Mouse (Mus musculus): Measurements from ENCODE around the gene Emp3.
A peak's percentile ranks its signal among the peaks of the same experiment; 100 is the strongest.
"Not testable (repeated sequence)": the region's sequence is repeated elsewhere in the genome, so short reads cannot be mapped to it uniquely, and the experiment has no call there.

Gene Emp3

DNA sequence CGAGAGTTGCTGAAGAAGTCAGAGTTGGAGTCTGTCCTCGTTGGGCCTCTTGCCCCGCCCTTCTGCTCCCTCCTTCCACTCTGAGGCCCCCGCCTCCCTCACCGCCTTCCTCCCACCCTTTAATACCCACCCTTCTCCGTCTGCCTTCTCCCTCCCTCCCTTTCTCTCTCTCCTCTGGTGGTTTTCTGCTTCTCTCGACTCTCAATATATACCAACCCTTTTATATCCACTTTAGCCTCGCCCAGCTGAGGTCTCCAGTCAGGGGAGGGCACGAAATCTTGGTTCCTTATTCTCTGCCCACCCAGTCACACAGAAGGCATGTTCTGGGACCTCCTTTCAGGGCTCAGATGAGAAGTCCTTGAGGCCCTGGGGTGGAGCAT, at the start of gene Emp3:
TSS of gene Emp3 (minus strand) at position 163 of the 380 bp plus-strand sequence.
- no peak for DNase-seq

DNA sequence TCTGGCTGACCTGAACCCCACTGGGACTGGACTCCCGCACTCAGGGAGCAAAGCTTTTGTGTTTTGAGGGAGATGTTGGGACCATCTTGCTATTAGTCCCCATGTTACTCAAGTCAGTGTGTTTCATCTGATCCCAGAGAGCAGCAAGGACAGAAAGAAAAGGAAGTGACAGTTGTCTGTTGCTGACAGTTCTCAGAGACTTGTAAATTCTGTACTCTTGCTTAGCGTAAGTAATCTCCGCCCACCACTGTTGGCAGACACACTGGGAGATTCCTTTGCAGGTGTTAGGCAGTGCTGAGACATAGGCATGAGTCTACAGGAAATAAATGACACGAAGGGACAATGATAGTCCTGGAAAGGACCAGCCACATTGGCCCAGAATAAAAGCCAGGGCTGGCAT, 35.4 kb upstream of the Emp3 start:
- DNase-seq, result no peak

DNA sequence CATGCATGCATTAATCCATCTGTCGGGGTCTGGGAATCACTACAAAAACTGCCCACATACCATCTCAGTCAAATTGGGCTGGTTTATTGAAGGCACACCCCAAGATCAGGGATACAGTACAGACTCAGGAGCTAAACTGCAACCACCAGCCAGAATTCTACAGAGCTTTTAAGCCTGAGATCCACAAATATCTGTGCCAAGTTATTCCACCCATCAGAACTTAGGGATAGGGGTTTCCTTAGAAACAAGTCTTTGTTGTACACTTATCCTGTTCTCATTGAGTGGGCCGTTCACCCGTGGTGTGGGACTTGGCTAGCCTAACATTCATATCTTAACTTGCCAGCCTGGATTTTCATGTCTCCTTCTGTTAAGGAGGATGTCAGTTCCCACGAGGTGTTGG, 27.9 kb upstream of the Emp3 start:
- DNase-seq, result no peak

DNA sequence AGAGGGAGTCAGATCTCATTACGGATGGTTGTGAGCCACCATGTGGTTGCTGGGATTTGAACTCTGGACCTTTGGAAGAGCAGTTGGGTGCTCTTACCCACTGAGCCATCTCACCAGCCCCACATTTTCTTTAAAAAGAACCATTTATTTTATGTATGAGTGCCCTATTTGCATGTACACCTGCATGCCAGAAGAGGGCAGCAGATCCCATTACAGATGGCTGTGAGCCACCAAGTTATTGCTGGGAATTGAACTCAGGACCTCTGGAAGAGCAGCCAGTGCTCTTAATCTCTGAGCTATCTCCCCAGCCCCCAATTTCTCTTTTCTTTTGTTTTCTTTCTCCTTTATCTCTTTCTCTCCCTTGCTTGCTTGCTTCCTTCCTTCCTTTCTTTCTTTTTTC, 22.1 kb upstream of the Emp3 start:
- DNase-seq, result not testable (repeated sequence)

DNA sequence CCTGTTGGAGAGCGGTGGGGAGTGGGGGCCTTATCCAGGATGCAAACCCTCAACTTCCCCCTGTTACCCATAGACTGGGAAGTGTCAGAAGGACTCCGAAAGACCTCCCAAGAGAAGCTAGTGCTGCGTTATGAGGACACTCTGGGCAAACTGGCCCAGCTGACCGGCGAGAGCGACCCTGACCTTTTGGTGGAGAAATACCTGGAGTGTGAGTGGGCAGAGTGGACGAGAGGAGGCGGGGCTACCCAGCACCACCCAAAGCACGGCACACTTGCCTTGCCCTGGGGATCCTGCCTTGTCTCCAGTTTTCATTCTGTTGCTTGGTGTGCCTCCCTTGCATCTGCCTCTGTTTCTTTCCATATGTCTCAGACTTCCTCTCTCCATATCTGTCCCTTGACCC, 20.8 kb upstream of the Emp3 start:
- DNase-seq, result no peak

DNA sequence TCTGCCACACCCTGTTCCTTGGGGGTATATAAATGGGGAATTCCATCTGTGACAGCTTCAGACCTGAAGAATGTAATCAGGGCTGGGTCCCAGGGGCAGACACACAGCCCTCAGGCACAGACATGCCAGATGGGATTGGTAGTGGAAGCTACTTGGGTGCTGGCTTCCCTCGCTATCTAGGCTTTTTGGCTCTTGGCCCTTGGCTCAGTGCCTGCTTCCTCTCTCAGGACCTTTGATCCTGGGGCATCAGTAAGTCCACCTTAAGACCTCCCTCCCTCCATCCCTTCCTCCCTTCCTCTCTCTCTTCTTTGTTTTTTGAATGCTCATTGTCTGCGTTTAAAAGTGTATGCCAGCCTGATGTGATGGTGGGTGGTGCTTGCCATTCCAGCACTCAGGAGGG, 18.6 kb upstream of the Emp3 start:
- DNase-seq, result peak; percentile 44

DNA sequence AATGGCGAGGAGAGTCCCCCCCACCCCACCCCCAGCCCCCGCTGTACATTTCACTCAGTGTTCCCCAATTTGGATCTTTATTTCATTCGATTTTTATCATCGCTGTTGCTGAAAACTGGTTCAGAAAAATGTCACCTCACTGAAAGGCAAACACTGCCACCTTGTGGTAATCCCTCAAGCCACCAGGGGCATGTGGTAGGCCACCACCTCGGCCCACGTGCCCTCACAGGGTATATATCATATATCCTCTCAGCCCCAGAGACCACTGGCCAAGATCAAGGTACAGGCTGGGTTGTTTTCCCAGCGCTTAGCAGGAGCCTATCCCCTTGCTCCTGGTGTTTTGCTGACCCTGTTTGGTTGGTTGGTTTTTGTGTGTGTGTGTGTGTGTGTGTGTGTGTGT, 13.9 kb upstream of the Emp3 start:
- DNase-seq, result peak; percentile 68

DNA sequence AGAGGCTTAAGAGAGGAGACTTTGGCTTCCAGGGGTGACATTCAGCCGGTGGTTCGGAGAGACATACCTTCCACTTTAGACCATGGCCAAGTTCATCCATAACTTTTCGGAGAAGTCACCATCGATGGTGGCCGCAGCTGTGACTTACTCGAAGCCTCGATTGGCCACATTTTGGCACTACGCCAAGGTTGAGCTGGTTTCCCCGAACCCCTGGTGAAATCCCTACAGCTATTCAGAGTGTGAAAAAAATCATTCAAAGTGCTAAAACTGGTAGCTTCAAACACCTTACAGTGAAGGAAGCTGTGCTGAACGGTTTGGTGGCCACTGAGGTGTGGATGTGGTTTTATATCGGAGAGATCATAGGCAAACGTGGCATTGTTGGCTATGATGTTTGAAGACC, 12.6 kb upstream of the Emp3 start:
- DNase-seq, result not testable (repeated sequence)

DNA sequence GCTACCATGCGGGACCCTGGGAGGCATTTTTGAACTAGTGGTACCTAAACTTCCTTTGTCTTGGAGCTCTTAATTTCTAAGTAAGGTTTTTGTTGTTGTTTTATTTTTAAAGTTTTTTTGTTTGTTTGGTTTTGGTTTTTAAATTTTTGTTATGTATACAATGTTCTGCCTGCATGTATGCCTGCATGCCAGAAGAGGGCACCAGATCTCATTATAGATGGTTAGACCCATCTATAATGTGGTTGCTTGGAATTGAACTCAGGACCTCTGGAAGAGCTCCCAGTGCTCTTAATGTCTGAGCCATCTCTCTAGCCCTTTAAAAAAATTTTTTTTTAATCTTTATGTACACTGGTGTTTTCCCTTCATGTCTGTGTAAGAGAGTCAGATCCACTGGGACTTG, 8.5 kb upstream of the Emp3 start:
- no peak for DNase-seq

DNA sequence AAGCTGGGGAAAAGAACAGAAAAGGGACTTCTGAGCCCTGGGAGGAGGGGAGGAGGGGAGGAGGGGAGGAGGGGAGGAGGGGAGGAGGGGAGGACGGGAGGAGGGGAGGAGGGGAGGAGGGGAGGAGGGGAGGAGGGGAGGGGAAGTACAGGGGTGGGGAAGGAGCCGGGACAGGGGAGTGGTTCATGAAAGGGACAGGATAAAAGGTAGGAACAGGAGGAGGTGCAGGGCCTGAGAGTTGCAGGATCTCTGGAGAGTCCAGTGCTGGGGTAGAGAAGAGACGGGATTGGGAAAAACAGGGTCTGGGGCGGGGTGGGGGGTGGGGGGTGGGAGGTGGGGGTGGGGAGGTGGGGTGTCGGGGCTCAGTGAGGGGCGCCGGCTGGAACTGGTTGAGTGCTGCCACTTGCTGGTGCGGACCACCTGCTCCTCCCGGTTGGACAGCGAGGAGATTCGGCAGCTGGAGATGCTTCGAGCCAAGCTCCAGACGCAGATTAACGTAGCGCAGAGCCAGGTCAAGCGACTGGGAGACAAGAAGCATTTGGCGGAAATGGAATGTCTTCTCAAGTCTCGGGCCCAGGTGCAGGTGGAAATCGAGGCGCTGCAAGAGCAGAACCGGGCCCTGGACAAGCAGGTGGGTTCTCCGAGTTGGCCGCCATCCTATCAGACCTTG, 7.6 kb upstream of the Emp3 start:
- DNase-seq, result no peak

DNA sequence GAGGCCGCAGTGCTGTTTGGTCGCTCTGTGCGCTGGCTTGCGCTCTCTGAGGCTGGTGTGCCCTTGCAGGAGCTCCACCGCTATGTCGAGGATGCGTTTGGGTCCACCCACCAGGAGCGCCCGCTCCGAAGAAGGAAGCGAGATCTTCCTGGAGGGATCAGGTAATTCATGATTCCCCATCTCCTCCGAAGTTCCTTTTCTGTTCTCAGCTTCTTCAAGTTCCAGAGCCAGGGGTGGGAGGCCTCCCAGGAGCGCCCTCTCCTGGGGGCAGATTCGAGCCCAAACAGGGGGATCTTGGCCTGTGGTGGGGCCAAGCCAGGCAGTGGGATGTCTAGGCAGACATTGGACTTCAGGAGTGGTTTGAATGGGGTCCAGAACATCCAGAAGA, 3.2 kb upstream of the Emp3 start:
- DNase-seq, result no peak

DNA sequence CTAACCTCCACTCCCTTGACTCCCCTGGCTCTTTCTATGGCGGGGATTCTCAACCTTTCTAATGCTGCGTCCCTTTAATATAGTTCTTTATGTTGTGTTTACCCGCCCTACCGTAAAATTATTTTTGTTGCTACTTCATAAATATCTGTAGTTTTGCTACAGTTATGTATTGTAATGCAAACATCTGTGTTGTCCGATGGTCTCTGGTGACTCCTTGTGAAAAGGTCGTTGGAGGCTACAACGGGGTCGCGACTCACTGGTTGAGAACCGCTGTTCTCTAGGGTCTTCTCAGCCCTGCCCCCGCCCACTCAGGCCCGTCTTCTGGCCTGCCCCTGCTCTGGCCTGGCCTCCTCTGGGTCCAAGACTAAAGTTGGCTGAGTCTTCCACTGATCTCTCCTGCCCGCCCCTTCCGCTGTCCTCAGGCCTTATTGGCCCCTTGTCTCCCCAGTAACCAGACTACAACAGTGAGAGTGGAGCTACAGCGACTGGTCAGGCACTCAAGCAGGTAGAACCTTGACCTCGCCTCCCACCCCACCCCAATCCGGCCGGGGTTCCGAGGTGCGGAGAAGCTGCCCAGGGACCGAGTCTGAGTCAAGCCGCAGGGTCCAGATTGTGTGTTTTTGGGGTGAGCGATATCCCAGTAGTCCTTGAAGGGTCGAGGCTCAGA, 2.7 kb upstream of the Emp3 start, which contains the start of gene Ccdc114:
TSS of gene Ccdc114 (plus strand) at position 311 of the 667 bp plus-strand sequence.
- DNase-seq, result peak; percentile 85

DNA sequence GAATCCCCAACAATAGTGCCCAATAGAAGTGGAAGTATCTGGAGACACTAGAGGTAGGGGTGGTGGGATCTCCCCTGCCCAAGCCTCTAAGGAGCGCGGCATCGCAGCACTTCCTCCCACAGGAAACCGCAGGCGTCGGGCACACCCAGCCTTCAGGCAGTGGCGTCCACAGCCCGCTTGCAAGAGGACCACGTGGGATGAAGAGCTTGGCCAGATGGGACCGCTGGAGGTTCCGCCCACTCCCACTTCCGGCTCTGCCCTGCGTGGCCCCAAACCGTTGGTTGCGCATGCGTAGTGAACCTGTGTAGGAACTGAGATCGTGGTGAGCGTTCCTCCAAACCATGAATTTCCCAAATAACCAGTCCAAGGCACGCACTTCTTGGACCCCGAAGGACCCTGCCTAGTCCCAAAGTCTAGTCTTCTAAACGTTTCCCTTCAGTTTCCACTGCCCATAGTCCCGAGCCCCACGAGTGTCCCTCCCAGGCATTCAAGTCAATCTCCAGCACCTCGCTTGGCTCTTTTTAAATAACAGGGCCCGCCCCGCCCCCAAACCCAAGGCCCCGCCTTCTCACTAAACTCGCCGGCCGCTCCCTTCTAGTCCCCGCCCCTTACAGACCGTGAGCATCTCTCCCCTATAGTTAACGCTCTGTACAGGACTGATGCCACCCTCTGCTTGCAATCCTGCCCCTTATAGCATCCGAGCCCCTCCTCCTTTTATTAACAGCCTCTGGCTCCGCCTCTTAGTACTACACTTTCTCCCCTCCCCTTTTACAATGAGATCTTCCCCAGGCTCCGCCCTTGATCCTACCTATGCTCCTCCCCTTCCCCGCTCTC, 1.9 kb upstream of the Emp3 start:
- DNase-seq, result peak; percentile 94

DNA sequence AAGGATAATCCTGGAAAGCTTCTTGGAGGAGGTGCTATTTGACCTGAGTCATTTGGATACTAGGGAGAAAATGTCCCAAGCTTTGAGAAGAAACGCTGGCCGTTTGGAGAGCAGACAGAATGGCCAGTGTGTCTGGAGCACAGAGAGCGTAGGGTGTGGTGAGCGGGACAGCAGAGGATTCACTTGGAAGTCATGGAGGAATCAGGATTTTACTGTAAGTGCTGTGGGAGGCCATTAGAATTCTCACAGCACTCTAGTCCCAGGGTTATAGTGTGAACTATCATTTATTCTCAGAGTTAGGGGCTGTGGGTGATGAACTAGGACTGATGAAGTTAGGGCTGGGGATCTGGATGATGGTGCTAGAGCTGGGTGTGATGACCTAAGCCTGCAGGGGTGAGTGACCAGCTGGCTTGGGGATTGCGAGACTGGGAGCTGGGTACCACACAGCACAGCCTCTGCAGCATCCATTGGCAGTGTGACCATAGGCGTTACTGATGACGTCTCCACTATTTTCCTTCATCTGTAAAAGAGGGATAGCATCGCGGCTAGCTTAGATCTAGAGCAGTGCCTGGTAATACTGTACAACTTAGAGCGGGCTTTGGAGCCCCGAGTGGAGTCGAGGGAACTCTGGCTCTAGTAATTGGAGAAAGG, 871 bp upstream of the Emp3 start:
- DNase-seq, result no peak

DNA sequence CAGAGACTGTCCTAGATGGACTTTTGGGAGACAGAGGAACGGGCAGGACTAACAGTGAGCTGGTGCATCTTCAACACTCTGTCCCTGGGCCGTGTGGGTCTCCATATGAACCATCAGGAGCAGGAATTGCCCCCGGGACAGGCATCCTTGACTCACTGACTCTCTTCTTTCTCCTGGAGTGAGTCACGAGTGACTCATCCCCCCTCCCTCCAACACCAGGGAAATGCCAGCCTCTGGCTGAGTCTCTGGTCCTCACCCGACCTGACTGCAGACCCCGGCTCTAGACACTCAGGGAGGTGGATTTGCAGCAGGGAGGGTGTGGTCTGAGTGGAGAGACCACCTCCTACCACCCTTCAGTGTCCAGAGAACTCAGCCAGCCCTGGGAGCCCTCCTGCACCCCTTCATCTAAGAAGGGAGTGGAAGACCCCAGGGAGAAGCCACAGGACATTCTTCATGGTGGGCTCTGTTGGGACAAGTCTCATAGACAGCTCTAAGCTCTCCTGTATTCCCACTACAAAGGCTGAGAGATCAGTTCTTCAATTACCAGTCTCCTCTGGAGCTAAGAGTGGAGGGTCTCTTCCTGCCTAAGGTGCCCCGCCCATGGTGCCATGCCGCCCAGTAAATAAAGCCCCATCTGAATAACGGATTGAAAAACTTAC, 492 bp downstream of the Emp3 start:
- DNase-seq, result no peak

DNA sequence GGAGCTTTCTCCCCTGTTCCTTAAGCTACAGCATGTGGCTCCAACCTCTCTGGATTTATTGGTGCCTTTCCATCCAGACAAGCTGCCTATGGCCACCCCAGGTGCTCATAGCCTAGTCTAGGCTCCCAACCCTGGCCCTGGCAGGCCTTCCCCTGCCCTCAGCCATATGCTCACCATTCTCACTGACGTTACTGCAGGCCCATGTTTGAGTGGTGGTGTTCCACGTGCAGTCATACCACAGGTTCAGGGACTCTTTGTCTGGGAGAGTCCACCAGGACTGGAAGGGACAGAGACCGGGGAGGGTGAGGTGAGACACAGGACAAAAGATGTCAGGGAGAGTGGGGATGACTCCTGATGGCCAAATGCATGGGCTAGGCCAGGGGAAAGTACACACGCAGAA, 1.4 kb downstream of the Emp3 start:
- no peak for DNase-seq

DNA sequence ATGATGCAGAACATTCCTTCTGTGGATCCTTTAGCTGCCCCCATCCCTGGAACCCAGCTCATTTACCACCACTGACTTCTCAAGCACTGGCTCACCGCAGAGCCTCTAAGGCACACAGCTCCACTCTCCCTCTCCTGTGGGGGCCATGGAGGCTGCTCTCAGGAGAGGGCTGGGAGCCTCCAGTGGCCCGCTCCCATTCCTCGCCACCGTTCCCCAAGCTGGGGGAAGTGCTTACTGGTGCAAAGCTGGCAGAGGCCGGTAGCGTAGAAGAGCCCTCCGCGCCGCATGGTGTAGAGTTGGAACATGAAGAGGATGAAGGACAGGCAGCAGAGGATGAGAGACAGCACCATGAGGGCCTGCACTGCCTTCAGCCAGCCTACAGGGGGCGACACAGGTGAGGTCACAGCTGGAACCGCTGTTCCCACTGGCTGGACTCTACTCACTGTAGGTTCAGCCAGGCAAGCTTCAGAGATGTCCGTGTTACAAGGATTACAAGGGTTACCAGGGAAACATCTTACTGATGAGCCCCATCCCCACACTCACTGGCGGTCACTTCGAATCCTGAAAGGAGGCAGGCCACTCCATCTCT, 2.0 kb downstream of the Emp3 start:
- no peak for DNase-seq

DNA sequence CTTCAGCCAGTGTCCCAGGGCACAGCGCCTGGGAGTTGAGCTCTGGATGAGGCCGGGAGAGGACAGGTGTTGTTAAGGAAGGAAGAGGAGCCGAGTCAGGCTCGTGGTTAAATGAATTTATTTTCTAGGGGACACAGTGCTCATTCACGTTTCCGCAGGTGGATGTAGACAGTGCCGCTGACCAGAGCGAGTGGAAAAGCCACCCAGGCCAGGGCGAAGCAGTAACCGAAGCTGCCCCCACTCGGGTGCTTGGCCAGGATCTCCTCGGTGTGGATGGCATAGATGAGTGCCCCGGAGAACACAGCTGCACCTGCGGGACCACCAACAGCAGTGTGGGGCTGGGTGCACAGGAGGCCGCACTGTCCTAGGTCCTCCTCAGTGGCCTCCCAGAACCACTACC, 3.3 kb downstream of the Emp3 start:
- DNase-seq, result no peak

DNA sequence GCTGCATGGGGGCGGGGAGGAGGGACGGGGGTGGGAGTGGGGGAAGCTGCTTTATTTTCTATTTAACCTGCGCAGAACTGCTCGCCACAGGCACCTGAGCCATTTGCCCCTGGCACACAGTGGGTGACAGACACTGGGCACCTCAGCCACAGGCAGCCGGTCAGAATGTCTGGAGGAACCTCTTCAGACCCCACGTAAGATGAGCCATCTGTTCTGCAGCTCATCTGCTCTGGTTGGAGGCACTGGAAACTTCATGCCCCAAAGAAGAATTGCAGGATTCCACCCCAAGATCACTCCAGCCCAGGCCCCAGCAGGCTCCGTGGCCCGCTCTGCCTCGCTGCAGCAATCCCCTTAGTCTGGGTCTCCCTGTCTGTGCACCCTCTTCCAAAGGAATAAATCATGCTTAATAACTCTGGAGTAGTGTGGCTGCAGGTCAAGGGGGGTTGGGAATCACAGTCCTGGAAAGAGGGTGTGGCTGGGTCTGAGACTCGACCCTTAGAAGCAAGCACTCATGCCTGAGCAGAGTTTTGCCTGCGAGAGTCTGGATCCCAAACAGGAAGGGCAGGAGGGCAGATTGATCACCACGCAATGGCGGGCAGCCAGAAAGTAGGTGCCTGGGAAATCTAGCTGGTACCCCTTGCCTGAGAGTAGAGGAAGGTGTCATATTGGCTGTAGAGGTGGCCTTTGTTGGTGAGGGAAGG, 4.0 kb downstream of the Emp3 start:
- no peak for DNase-seq

DNA sequence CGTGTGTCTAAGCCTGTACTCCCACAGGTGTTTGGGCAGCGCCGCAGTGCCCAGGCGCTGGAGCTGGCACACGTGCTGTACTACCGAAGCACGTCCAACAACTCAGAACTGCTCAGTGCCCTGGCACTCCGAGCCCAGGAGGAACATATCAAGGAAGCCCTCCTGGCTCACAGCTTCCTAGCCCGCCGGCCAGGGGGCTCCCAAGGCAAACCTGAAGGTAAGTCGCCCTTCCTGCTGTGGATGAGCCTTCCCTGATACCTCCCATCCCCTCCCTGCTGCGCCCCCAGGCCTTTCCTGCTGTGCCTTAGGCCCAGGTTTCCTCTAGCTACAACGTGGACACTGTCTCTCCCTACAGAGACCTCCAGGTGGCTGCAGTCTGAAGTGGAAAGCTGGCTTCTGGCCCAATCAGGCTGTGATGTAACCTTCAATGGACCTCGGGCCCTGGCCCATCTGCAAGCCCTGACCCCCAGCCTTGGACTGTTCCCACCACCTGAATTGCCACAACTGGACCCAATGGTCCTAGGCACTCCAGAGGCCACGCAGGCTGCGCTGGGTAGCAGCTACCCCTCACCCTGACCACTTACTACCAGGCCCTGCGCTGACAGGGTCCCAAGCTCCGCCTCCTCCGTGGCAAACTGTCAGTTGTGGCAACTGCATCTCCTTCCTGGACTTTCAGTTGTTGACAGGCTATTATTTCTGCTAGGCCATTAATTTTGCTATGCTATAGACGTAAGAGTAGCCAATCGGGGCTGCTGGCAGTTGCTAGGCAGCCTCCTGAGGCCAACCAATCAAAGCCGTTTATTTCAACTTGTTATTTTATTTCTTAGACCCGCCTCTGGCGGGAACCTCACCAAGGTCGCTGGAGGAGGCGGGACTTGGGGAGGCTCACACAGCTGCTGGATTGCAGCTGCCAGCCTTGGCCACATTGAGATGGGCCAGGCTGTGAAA, 4.9 kb downstream of the Emp3 start:
- DNase-seq, result peak; percentile 69

DNA sequence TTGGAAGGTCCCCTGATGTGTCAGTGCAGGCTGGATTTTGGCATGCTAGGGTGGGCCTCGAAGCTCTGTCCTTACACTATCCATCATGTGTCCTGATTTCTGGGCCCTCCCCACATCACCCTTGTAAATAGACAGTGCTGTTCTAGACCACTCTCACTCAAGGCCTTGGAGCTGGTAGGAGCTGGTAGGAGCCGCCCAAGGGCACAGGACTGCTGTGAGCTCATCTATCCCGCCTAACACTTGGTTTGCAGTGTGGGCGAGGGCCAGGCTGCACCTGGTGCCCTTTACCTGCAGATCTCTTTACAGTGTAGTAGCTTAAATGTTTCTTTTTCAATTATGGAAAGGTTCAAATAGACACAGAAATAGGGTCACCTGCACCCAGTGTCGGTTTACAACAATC, 6.2 kb downstream of the Emp3 start:
- DNase-seq, result no peak

Measured in kidney, adult 18-20 months (tissue).